Mouse (Mus musculus) neutrophil, adult 5-6 weeks (primary cell): ENCODE results near the gene Sap30bp. TPM values are rescaled to one million over a fixed set of nuclear protein-coding genes. Genes with fewer than 3 reads are reported as not detected.

Experiments used
- ATAC-seq: fragments of 151-379, 151-347 bp; 2 replicates; pipeline ENCODE4 v1.8.0; 2017; ENCODE audit warnings: mild to moderate bottlenecking, moderate TSS enrichment; ENCODE audit not compliant: insufficient number of reproducible peaks, poor library complexity, low FRiP score, severe bottlenecking; ENCODE audit errors: extremely low read depth
- total RNA-seq: library from RNA; stranded (forward); fragments of 200-1000 nt; gene quantifications from 2 replicates; pipeline ENCODE4 v1.2.3, GENCODE M21; 2017

Sap30bp gene
- total RNA-seq, 1 experiment from 2014 or later, result 125 TPM

DNA sequence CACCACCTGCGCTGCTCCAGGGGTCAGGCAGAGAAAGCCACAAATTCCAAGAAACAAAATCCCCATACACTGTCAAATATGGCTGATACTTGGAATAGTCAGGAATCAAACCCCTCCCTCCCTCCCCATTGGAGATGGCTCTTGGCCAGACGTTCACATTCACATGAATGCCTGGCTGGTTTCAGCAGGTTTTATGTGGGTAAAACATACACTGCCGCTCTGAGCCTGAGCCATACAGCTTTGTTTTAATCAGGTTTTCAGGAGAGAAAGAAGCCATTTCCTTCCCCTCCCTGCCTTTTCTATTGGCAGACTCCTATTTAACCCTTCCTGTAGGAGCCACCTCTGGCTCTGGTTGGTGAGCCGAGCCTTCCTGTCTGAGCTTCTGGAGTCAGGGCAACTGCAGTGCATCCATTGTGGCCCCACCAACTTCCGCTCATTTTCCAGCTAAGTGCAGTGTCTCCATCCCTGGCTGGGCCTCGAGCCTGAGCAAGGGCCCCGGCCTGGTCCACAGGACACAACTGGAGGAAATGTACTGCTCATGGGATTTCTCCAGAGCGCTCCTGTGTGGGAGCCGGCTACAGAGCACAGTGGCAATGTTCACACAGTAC lies 13.2 kb downstream of the Sap30bp start:
- ATAC-seq, result no peak

DNA sequence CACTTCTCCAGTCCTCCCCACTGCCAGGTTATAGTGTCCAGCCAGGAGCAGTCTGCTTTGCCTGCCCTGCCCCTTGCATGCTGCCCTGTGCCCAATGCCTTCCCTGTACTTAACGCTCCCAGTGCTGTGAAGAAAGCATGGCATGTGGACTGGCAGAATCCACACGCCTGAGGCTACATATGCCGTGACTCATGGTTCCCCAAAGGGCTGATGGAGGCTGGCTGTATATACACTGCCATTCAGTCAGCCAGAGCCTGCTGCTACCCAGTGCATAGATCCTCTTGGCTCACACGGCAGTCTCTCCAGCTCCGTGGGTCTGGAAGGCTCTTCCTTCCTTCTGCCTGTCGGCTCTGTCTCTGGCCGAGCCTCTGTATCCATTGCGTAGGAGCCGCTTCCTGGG lies 15.2 kb downstream of the Sap30bp start:
- ATAC-seq, result no peak

DNA sequence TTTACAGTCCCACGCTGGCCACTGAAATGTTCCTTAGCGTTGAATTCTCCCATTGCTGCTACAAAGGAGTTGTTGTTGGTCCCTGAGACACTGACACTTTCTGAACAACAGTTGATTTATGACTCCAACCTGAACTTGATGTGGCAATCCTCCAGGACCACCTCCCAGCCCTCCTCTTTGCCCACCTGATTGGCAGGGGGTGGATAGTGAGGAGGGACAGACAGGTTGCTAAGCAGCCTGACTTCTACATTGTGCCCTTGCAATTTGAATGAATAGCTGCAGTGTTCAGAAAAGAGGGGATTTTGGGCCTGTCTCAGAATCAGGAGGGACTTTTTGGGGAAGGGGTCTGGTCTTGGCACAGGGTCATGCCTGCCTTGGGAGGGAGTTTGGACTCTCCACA lies 17.6 kb downstream of the Sap30bp start:
- ATAC-seq, result no peak

DNA sequence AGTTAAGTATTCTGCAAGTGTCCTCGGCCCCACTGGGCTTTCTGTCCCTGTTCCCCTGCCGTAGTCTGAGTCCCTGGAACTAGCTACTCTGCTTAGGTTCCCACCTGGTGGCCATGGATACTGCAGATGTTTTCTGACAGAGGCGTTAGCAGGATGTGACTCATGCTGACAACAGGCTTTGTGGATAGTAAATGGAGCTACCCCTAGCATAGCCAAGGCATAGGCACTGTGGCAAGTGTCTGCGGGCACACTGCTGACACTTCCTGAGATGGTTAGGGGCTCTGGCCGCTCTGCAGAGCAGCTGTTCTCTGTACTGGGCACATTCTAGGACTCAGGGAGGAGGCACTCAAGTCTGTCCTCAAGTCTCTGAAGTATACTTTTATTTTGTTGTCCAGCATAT lies 21.6 kb downstream of the Sap30bp start:
- no peak for ATAC-seq

DNA sequence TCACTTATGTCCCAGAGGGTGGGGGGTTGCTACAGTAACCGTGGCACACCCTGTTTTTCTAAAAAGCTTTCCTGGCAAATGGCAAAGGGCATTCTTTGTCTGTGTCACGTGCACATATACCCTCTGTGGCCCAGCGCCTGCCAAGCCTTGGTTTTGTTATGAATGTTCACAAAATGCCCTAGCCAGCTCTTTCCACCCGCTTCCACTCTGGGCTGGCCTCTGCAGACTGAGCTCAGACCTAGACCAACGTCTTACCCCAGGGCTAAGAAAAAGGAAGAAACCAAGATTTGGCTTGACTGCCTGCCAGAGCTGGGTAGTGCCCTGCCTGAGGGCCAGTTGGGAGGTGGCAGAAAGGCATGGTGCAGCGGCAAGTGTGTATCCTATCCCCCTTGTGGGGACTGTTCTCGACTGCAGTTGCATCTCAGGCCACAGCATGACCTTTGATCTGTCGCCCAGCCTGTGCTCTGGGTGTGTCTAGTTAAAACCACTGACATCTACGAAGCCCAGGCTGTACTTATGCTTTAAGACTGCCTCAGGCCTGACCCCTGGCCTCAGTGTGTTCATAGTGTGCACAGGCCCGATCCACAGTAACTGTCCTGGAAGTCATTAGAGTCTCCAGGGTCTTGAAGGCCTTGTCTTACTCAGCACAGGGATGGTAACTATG lies 22.2 kb downstream of the Sap30bp start:
- ATAC-seq, result no peak

DNA sequence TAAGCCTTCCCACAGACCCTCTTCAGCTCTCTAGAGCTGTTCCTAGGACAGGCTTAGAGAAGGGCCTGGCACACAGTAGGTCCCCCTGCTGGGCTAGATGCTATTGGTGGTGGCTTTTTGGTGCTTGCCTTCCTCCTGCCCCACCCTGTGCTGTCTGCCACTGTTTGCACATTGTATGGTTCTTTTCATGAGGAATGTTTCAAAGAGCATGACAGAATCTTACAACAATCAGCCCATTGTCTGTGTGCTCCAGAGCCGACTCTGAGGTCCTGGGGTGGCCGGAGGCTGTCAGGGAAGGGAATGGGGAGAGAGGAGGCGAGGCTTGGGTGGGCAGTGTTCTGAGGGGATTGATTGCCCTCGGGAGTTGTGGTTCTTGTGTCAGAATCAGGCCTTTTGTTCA lies 23.4 kb downstream of the Sap30bp start:
- ATAC-seq, result no peak

DNA sequence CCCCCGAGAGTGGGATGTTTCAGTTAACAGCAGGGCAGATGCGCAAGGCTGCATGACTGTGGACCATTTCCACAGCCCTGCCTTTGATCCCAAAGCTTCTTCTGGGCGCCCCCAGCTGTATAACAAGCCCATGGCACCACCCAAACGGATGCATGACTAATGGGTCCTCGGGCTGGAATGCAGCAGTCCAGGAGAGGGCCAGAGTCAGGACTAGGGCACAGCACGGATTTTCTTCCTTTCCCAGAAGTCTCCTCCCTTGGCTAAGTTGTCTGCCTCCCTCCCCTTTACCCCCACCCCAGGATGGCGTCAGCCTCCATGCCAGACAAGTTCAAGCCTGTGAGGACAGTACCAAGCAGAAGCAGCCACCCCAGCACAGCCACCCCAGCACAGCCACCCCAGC lies 24.9 kb downstream of the Sap30bp start:
- ATAC-seq, result no peak

DNA sequence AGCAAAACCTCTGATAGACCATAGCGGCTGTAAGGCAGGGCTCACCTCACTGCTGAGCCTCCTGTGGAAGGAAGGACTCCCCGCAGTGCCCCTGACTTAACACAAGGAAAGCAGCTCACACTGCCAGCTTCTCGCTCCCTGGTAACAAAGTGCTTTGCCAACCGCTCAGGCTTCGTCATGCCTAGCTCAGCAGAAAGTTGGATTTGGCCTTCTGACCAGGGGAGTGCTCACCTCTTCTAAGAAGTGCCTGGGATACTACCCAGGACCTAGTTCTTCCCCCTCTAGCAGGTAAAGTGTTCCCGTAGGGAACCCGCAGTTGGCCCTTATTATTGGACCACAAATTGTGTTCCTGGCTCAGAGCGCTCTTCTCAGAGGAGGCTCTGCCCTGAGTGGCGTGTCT lies 25.9 kb downstream of the Sap30bp start:
- ATAC-seq, result no peak

DNA sequence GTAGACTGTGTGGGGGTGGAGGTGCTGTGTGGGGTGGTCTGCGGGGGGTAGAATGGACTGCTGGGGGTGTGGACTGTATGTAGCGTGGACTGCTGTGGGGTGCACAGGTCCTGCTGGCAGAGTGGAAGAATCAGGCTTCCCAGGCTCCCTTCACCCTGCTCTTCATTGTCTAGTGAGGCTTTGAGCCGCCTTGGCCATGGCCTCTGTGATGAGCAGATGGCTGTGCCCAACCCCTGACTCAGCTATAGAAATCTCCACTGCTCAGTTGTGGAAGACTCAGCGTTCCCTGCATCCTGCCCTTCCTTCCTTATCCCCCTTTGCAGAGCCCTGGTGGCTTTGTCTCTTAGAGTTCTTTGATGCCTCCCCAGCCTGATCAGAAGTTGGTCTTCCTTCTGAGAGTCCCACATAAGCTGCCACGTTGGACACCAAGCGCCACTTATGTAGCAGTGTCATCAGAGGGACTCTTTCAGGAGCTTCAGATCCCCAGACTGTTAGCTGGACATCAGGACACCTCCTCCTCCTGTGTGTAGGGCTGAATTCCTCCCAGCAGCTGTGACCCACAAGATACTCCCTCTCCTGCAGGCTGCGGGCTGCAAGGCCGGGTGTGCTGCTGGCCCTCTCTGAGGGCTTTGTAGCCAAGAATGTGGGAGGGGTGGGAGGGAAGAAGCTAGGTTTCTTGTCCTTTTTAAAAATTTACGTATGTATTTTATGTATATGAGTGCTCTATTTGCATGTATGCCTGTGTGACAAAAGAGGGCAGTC lies 29.8 kb downstream of the Sap30bp start:
- no peak for ATAC-seq

DNA sequence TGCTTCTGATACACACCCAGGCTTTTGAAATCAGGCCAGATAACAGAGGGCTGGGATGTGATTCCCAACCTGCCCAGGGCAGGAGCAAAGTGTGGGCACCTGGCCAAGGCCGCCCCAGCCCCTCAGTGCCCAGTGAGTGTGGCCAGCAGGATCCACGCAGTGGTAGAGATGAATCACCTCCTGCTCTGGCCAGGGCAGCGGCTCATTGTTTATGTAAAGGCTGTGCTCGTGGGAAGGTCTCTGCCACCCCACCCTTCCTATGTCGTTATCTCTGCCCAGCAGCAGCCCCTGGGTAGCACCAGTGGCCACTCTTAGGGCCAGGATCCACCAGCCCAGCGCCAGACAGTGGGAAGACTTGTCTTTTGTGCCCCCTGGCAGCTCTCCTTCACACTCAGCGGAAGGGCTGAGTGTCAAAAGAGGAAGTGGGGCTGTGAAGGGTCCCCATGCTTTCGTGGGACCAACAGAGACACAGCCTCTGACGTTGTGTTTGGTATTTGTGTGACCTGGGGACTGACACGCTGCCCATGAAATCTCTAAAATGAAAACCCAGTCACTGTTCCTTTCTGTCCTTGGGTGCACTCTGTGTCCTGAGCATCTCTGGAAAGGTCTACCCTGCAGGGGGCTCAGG lies 32.0 kb downstream of the Sap30bp start:
- no peak for ATAC-seq

DNA sequence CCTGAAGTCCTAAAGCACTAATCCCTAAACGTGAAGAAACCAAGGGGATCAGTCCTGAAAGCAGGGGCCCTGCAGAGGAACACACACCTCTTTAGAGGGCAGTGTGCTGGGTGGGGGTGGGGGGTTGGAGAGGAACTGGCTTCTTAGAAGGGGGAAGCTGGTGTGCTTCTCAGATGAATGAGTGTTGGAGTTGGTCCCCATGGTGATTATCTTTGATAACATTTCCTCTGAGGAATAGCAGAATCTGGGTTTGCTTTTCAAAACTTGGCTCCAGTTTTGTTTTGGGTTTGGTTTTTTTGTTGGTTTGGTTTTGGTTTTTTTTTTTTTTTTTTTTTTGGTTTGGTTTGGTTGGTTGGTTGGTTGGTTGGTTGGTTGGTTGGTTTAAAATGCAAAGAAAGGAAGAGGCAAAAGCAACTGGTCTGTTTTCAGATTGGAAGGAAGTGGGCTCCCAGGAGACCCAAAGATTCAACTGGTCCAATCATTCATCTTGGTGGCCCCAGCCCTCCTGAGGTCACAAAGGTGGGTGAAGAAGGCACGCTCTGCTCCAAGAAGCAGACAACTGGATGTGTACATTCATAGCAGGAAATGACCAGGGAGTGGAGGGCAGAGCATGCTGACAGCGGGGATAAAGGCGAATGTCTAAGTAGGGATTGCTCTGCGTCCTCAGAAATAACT lies 35.8 kb downstream of the Sap30bp start:
- no peak for ATAC-seq

DNA sequence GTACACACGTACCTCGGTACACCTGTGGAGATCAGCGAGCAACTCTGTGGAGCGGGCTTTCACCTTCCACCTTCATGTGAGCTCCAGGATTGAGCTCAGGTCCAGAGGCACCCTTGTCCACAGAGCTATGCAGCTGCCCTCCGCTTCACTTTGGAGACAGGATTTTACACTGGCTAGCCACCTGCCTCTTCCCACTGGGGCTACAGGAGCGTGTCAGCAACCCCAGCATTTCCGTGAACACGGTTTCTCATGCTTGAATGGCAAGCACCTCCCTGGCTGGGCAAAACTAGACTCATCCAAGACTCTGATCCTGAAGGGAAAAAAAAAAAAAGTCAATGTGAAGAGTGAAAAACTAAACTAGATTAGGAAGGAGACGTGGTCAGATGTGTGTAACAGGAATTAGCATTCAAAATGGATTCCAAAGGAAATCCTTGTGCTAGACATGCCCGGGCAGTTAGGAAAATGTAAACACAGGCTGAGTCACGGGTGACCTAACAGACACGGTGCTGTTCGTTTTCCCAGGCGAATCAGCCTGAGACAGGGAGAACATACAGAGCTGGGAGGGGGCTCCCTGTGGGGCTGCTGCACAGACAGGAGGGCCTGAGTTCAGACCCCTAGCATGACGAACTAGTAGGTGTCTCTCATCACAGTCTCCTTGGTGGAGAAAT lies 37.1 kb downstream of the Sap30bp start:
- ATAC-seq, result no peak

DNA sequence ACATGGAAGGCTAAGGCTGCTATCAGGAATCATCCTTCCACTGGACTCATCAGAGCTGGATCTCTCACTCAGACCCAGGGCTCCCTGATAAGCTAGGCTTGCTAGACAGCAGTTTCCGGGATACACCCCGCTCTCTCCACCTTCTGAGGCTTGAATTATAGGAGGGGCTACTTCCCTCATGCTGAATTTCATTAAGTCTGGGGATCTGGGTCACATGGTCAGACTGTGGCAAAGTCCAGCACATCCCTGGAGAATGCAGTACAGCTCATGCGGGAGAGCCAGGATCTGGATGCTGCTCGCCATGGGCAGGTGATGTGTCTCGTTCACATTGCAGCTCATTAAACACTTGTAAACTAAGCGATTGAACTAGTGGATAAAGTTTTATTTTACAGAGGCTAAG lies 37.9 kb downstream of the Sap30bp start:
- ATAC-seq, result no peak

DNA sequence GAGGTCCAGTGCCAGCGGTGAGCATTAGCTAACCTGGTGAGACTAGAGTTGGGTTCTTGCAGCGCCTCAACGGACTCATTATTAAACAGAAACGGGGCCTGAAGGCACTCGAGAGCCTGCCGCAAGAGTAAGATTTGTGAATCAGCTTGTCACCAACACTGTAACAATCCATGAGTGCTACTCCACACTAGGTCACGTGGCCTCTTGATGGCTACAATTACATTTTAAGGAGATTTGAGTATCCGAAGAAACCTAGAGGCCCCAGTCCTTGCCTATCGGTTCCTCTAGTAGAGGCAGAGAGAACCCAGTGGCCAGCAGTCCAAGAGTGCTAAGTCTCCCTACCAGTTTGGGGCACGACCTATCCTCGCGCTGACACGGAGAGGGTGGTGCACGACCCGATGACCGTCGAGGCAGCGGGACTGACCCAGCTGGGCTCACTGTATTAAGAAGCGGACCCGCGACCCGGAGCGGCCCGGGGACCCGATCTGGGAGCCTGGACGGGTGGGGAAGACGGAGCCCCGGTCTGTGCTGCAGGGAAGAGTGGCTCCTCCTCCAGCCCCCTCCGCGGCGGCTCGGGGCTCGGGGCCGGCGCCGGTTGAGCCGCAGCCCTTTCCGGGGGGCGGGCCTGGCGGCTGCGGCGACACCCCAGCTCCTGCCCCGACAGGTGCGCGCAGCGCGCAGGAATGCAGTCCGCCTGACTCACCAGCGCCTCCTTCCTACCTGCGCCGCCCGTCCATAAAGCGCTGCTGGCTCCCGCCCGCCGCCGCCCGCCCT lies 41.4 kb downstream of the Sap30bp start, which contains the start of gene Itgb4:
Gene Itgb4 (plus strand): TSS at position 401 of the 774 bp plus-strand sequence.
- peak; percentile 28; the same call in 1 of the 2 replicates for ATAC-seq

DNA sequence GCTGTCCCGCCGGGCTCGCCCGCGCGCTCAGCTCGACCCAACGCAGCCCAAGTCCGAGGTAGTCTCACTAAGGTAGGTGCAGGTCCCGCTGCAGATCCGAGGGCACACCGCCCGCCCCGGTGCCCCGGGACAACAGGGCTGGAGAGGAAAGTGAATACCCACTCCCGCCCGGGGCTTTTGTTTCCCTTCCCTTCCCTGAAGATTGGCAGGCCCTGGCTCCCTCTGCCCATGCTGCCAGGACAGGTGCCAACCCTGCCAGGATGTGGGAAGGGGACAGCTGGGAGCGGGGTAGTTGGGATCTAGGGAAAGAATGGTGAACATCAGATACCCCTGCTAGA lies 42.0 kb downstream of the Sap30bp start:
- ATAC-seq, result no peak

DNA sequence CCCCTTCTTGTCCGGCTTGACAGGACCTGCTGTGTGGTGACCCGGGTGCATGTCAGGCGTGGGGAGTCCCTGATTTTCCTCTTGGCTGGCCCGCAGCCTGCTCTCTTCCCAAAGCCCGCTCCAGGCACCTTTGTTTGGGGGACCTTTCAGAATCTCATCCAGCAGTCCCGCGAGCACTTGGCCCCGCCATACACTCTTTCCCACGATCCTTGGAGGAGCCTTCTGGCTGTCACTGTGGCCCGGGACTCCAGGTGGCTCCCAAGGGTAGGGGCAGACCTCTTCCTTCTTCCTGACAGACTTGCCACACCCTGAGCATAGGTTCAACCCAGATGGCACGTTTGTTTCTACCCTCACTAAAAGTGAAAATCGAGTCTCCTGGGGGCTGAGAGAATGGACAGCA lies 42.5 kb downstream of the Sap30bp start:
- ATAC-seq, result no peak

DNA sequence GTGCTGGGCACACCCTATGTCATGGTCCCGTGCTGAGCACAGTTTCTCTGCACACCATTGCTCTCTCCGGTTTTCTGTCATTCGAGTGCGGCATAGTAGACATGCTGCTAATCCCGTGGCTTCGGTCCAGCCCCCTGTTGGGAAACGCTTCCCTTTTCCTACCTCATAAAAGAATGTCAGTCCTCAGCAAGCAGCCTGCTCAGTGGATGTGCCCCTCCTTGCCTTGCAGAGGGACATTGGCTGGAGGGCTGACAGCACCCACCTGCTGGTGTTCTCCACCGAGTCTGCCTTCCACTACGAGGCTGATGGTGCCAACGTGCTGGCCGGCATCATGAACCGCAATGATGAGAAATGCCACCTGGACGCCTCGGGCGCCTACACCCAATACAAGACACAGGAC lies 49.4 kb downstream of the Sap30bp start:
- ATAC-seq, result no peak

DNA sequence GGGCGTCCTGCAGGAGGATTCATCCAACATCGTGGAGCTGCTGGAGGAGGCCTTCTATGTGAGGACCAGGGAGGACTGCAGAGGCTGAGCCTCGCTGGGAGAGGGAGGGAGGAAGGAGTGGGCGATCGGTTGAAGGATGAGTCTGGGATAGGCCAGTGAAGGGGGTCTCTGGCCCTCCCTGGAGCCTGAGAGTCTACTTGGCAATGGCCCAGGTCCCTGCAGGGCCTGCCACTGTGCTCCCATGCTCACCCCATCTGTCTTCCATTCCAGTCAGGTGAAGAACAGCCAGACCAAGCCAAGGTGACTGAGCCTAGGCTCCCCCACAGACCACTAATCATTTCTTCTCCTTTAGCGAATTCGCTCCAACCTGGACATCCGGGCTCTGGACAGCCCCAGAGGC lies 50.2 kb downstream of the Sap30bp start:
- no peak for ATAC-seq
